Mouse (Mus musculus) embryonic facial prominence, embryonic 11.5 days (tissue): ENCODE results near the gene Lonrf3. TPM values are rescaled to one million over a fixed set of nuclear protein-coding genes. Genes with fewer than 3 reads are reported as not detected.

ENCODE experiments used
- ATAC-seq: fragments of 200-750 bp; cut with Nextera tagmentation; replicated peaks from 2 replicates; pipeline ENCODE4 v1.8.0; 2017; ENCODE audit warnings: low read depth; ENCODE audit not compliant: insufficient number of reproducible peaks, low FRiP score, low TSS enrichment
- DNase-seq: peaks from one replicate; pipeline ENCODE4 v3.0.0-alpha.2; 2015; ENCODE audit warnings: low spot score
- H3K27ac ChIP-seq: fragments of 300-500 bp; sonication (generic); replicated peaks from 2 replicates; pipeline ENCODE4 v1.5.1; 2014; ENCODE audit warnings: mild to moderate bottlenecking, low read depth, low read length, control low read depth
- H3K27me3 ChIP-seq: fragments of 300-500 bp; sonication (generic); 2 replicates; pipeline ENCODE4 v1.6.1; 2014; ENCODE audit warnings: mild to moderate bottlenecking, low read length, moderate library complexity, mixed read lengths; ENCODE audit not compliant: control insufficient read depth, insufficient read depth
- H3K36me3 ChIP-seq: fragments of 300-500 bp; sonication (generic); replicated peaks from 2 replicates; pipeline ENCODE4 v1.6.1; 2014; ENCODE audit warnings: low read depth, mild to moderate bottlenecking, low read length, moderate library complexity, mixed read lengths; ENCODE audit not compliant: control insufficient read depth, insufficient read depth
- H3K4me1 ChIP-seq: fragments of 300-500 bp; sonication (generic); 2 replicates; pipeline ENCODE4 v1.6.1; 2014; ENCODE audit warnings: low read length, mixed read lengths; ENCODE audit not compliant: control insufficient read depth, insufficient read depth
- H3K4me2 ChIP-seq: fragments of 300-500 bp; sonication (generic); 2 replicates; pipeline ENCODE4 v1.6.1; 2014; ENCODE audit warnings: low read depth, mild to moderate bottlenecking, control low read depth, low read length, moderate library complexity
- H3K4me3 ChIP-seq: fragments of 300-500 bp; sonication (generic); 2 replicates; pipeline ENCODE4 v1.5.1; 2014; ENCODE audit warnings: low read depth, low read length, control low read depth
- H3K9ac ChIP-seq: fragments of 300-500 bp; sonication (generic); replicated peaks from 2 replicates; pipeline ENCODE4 v1.6.1; 2014; ENCODE audit warnings: mild to moderate bottlenecking, control low read depth, low read length
- H3K9me3 ChIP-seq: fragments of 300-500 bp; sonication (generic); replicated peaks from 2 replicates; pipeline ENCODE4 v1.6.1; 2016; ENCODE audit warnings: mild to moderate bottlenecking, low read length, inconsistent platforms, mixed read lengths; ENCODE audit not compliant: control insufficient read depth
- WGBS: fragments of 180-500 bp; shearing (Covaris S2); extraction: QIAGEN DNeasy Blood & Tissue Kit; methylation state at CpG from one replicate; pipeline ENCODE4 v1.1.7; 2014; 5-methylcytosine and 5-hydroxymethylcytosine counted together
- polyA plus RNA-seq: library from polyadenylated mRNA; unstranded; fragments of >200 nt; fragmentation: Nextera tagmentation; extraction: Ambion mirVana; gene quantifications from 2 replicates; pipeline ENCODE4 v1.2.1, GENCODE M21; 2014

Gene Lonrf3
- polyA plus RNA-seq, 1 experiment from 2014 or later: 0.59 TPM

- H3K36me3 ChIP-seq: no peaks in the 10 kb centered on the region
- no peaks in the 10 kb centered on the region for H3K4me1 ChIP-seq
- no peak for ATAC-seq
- no peak overlapping the region for H3K4me2 ChIP-seq
- no peak overlapping the region for H3K9ac ChIP-seq
- H3K27me3 ChIP-seq: no peaks in the 10 kb centered on the region
- no peak overlapping the region for H3K4me3 ChIP-seq
- no peak for DNase-seq
- no peaks in the 10 kb centered on the region for H3K9me3 ChIP-seq
- H3K27ac ChIP-seq: no peak overlapping the region
Observed at GRCm38 (mm10) chrX:36385340-36385739, 57.2 kb downstream of the Lonrf3 start.

GRCm38 (mm10) chrX:36389971-36390370 is 61.8 kb downstream of the Lonrf3 start:
- DNase-seq (no peak), ATAC-seq (no peak)
- H3K36me3 ChIP-seq: no peaks in the 10 kb centered on the region

DNA sequence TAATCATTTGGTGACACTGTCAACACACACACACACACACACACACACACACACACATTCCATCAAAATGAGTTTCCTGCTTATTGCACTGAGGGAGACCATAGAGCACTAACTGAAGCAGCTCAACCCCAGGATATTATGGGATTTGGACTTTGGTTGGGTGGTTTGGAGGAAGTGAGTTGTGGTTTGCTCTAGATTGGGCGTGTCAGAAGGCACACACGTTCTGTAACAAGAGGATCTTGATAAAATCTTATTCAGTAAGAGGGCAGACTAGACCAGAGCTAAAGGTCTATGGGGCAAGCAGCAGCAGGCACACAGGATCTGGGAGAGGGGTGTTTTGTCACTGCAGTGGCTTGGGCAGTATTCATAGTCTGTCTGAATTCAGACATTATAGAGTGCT is 62.4 kb downstream of the Lonrf3 start:
- Histone ChIP-seq H3K9ac (no peak overlapping the region), H3K4me3 (no peak overlapping the region), H3K27me3 (no peaks in the 10 kb centered on the region), H3K27ac (no peak overlapping the region), H3K36me3 (no peaks in the 10 kb centered on the region), H3K9me3 (no peaks in the 10 kb centered on the region), H3K4me1 (no peaks in the 10 kb centered on the region), H3K4me2 (no peak overlapping the region)
- DNase-seq (no peak), ATAC-seq (no peak)
- WGBS: 79% methylated on average over 2 of the region's 2 CpGs

More at GRCm38 (mm10) chrX:36389971-36390370, 61.8 kb downstream of the Lonrf3 start:
- no peaks in the 10 kb centered on the region for H3K4me1 ChIP-seq
- no peak overlapping the region for H3K27ac ChIP-seq
- H3K9ac ChIP-seq: no peak overlapping the region
- H3K27me3 ChIP-seq: no peaks in the 10 kb centered on the region
- no peaks in the 10 kb centered on the region for H3K9me3 ChIP-seq
- WGBS: 69% methylated on average over 3 of the region's 3 CpGs
- no peak overlapping the region for H3K4me3 ChIP-seq
- H3K4me2 ChIP-seq: no peak overlapping the region

- Histone ChIP-seq H3K27me3 (no peaks in the 10 kb centered on the region), H3K4me2 (no peak overlapping the region), H3K4me1 (no peaks in the 10 kb centered on the region), H3K9me3 (no peaks in the 10 kb centered on the region), H3K4me3 (no peak overlapping the region), H3K27ac (no peak overlapping the region), H3K9ac (no peak overlapping the region), H3K36me3 (no peaks in the 10 kb centered on the region)
- no peak for DNase-seq
- no peak for ATAC-seq
- 66% methylated on average over 6 of the region's 6 CpGs for WGBS
Observed at GRCm38 (mm10) chrX:36392672-36393071, 64.5 kb downstream of the Lonrf3 start.

GRCm38 (mm10) chrX:36393279-36393678 is 65.1 kb downstream of the Lonrf3 start:
- H3K9ac ChIP-seq: no peak overlapping the region
- no peak overlapping the region for H3K4me3 ChIP-seq
- ATAC-seq (no peak), DNase-seq (peak; percentile 46)
- H3K27ac ChIP-seq: no peak overlapping the region
- no peak overlapping the region for H3K4me2 ChIP-seq
- no peaks in the 10 kb centered on the region for H3K36me3 ChIP-seq
- no peaks in the 10 kb centered on the region for H3K9me3 ChIP-seq
- 45% methylated on average over 6 of the region's 6 CpGs for WGBS
- no peaks in the 10 kb centered on the region for H3K27me3 ChIP-seq
- H3K4me1 ChIP-seq: no peaks in the 10 kb centered on the region

GRCm38 (mm10) chrX:36400980-36401379 is 72.8 kb downstream of the Lonrf3 start, which contains the start of gene Gm6268:
Gm6268 (plus strand) TSS chrX:36401280.
- Histone ChIP-seq H3K4me3 (no peak within 1 kb of the TSS), H3K9ac (no peak within 1 kb of the TSS), H3K4me1 (no peaks in the 10 kb centered on the region), H3K27ac (no peak within 1 kb of the TSS), H3K9me3 (no peaks in the 10 kb centered on the region), H3K36me3 (no peaks in the 10 kb centered on the region), H3K4me2 (no peak within 1 kb of the TSS), H3K27me3 (no peaks in the 10 kb centered on the region)
- DNase-seq: no peak
- no peak for ATAC-seq
- 96% methylated on average over 13 of the region's 13 CpGs for WGBS

DNA sequence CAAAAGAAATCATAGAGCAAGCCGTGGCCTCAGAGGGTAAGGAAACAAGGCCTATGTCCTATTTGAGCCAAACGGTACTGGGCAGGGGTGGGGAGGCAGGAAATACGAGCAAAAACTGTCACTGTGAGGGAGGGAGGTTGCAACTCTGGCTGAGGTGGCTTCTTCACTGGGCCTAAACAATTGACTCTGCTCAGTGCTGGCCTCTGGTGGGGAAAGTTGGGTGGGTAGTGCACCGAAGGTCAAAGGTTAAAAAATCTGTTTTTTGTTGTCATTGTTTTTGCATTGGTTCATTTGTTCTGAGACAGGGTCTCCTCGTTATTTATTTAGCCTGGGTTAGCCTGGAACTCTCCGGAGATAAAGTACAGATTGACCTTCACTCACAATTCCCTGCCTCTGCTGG is 74.2 kb downstream of the Lonrf3 start:
- Histone ChIP-seq H3K9ac (no peak overlapping the region), H3K4me2 (no peak overlapping the region), H3K27me3 (no peaks in the 10 kb centered on the region), H3K4me3 (no peak overlapping the region), H3K4me1 (no peaks in the 10 kb centered on the region), H3K27ac (no peak overlapping the region), H3K36me3 (no peaks in the 10 kb centered on the region), H3K9me3 (no peaks in the 10 kb centered on the region)
- no peak for DNase-seq
- no peak for ATAC-seq
- 63% methylated on average over 6 of the region's 6 CpGs for WGBS
